ENCODE assay signal across 27 mouse cellular contexts in genomic region chr1:69708571-69708970, GRCm38 (mm10).
"Had no signal": no experiment of that assay in that cellular context is flagged by ENCODE, and none has a peak within 500 bp of the region (broad histone marks: within the 10 kb centered on the region; RNA-seq: fewer than 3 reads in every experiment).

No protein-coding gene starts in this region.

- H3K27me3 ChIP-seq: heart, embryonic 12.5 days; hindbrain, embryonic 12.5 days; intestine, embryonic 15.5 days; limb, embryonic 12.5 days; liver, embryonic 13.5 days had no signal

- H3K9me3 ChIP-seq: heart, embryonic 10.5 days; heart, embryonic 12.5 days; hindbrain, embryonic 10.5 days; hindbrain, embryonic 12.5 days; intestine, embryonic 15.5 days; limb, embryonic 10.5 days; limb, embryonic 12.5 days; liver, embryonic 13.5 days had no signal

- DNase-seq: gastrocnemius, adult 2 months; gastrocnemius, postnatal 10 days; gastrocnemius, postnatal 25 days; heart, adult 18-20 months; heart, postnatal 10 days; heart, postnatal 4 days; kidney, adult 18-20 months; kidney, adult 8-10 months; kidney, postnatal 10 days; kidney, postnatal 25 days; kidney, postnatal 4 days; liver; liver, embryonic 13.5 days had no signal

- H3K36me3 ChIP-seq: heart, embryonic 10.5 days; heart, embryonic 12.5 days; hindbrain, embryonic 10.5 days; hindbrain, embryonic 12.5 days; intestine, embryonic 15.5 days; limb, embryonic 10.5 days; limb, embryonic 12.5 days; liver, embryonic 13.5 days had no signal

- H3K4me3 ChIP-seq: gastrocnemius, adult 2 months; heart, embryonic 10.5 days; heart, embryonic 12.5 days; hindbrain, embryonic 10.5 days; hindbrain, embryonic 12.5 days; intestine, embryonic 15.5 days; layer of hippocampus, adult 2 months; left cerebral cortex, adult 2 months; limb, embryonic 10.5 days; limb, embryonic 12.5 days; liver, embryonic 13.5 days had no signal

- H3K9ac ChIP-seq: heart, embryonic 12.5 days; hindbrain, embryonic 12.5 days; hindbrain, embryonic 14.5 days; intestine, embryonic 15.5 days; limb, embryonic 12.5 days; liver, embryonic 13.5 days had no signal

- ATAC-seq: hindbrain, embryonic 16.5 days; inflammation-experienced regulatory T-cells, adult 6 months; intestine, embryonic 15.5 days; intestine, postnatal 0 days had no signal

- H3K4me1 ChIP-seq: heart, embryonic 10.5 days; heart, embryonic 12.5 days; hindbrain, embryonic 10.5 days; hindbrain, embryonic 12.5 days; intestine, embryonic 15.5 days; limb, embryonic 10.5 days; limb, embryonic 12.5 days; liver, embryonic 13.5 days had no signal

- H3K4me2 ChIP-seq: heart, embryonic 12.5 days; hindbrain, embryonic 12.5 days; hindbrain, embryonic 14.5 days; intestine, embryonic 15.5 days; limb, embryonic 12.5 days; liver, embryonic 11.5 days; liver, embryonic 13.5 days had no signal

- H3K27ac ChIP-seq: gastrocnemius, adult 2 months; heart, embryonic 10.5 days; hindbrain, embryonic 10.5 days; hindbrain, embryonic 12.5 days; hindbrain, embryonic 14.5 days; intestine, embryonic 15.5 days; layer of hippocampus, adult 2 months; left cerebral cortex, adult 2 months; limb, embryonic 10.5 days; limb, embryonic 12.5 days; liver, embryonic 13.5 days had no signal
